Mouse (Mus musculus): Measurements from ENCODE around the gene Ccrl2. TPM values are rescaled to one million over a fixed set of nuclear protein-coding genes. Genes with fewer than 3 reads are reported as not detected.

The Ccrl2 gene
- total and polyA plus RNA-seq, 3 experiments, result 0.19 to 0.75 TPM; not detected in 1

DNA sequence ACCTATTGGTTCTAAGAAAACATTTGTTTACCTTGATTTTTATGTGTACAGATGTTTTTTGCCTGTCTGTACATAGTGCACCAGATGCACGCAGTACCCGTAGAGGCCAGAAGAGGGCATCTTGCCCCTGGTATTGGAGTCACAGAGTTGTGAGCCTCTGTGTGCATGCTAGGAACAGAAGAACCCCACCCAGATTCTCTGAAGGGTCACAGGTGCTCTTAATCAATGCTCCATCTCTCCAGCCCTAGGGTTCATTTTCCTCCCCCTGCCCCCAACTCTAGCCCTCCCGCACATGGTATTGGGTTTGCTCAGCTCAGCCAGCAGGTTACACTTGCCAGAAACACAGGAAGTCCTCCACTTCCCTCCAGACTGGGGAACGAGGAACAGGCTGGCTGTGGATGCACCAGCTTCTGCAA lies 13.2 kb upstream of the Ccrl2 start:
- no peaks in the 10 kb centered on the region for H3K4me1 ChIP-seq (ENCODE audit: control insufficient read depth in 1 of 2, insufficient read depth in 2 of 2, low read length in 2 of 2)
- H3K36me3 ChIP-seq (ENCODE audit: control insufficient read depth in 1 of 2, insufficient read depth in 2 of 2, low read length in 2 of 2), result no peaks in the 10 kb centered on the region
- no peak for TF ChIP-seq E2F4 (IDR thresholded peaks at IDR 0.05; ENCODE audit: borderline replicate concordance, low read depth, low read length)
- TF ChIP-seq TAL1 (IDR thresholded peaks at IDR 0.05; ENCODE audit: low read length), result no peak
- TF ChIP-seq GATA1 (IDR thresholded peaks at IDR 0.05; ENCODE audit: low read depth, low read length), result no peak
- TF ChIP-seq SMC3 (IDR thresholded peaks at IDR 0.05; ENCODE audit: low read depth, low read length), result peak; percentile 73
- no peak for TF ChIP-seq ZKSCAN1 (IDR thresholded peaks at IDR 0.05; ENCODE audit: low read depth, low read length)
- TF ChIP-seq RCOR1 (IDR thresholded peaks at IDR 0.05; ENCODE audit: low read depth, low read length), result no peak
- TF ChIP-seq SIN3A (IDR thresholded peaks at IDR 0.05; ENCODE audit: low read length), result no peak
- 0 out of 2 replicates have a peak, but pooled peaks have one; percentile 25 for TF ChIP-seq MYC (IDR thresholded peaks at IDR 0.05; ENCODE audit: low read depth, low read length)
- TF ChIP-seq RAD21 (IDR thresholded peaks at IDR 0.05; ENCODE audit: low read depth, low read length), result peak; percentile 84
- peak; percentile 52; the same call in 1 of the 2 replicates for TF ChIP-seq ZC3H11A (IDR thresholded peaks at IDR 0.05; ENCODE audit: low read depth, low read length)
- no peak for TF ChIP-seq ELF1 (IDR thresholded peaks at IDR 0.05; ENCODE audit: low read depth, low read length)
- no peak for TF ChIP-seq MEF2A (IDR thresholded peaks at IDR 0.05; ENCODE audit: extremely low read depth, insufficient replicate concordance, low read depth, low read length, poor library complexity, severe bottlenecking)
- TF ChIP-seq CTCF (IDR thresholded peaks at IDR 0.05 in 2 of 3, conservative IDR thresholded peaks at IDR 0.05 in 1 of 3; ENCODE audit: control insufficient read depth in 1 of 3, insufficient read depth in 1 of 3, low read depth in 2 of 3, low read length in 3 of 3, poor library complexity in 1 of 3, severe bottlenecking in 1 of 3), result peak; percentile 81 to 97 (median 85)
- no peaks in the 10 kb centered on the region for H3K9me3 ChIP-seq (replicated peaks; ENCODE audit: insufficient read depth, low read length)
- peak; percentile 74 for DNase-seq (ENCODE audit: low read depth, low spot score)
- H3K27ac ChIP-seq (ENCODE audit: control insufficient read depth, low read depth, low read length), result no peak overlapping the region
- no peak overlapping the region for H3K4me3 ChIP-seq (ENCODE audit: control insufficient read depth in 1 of 2, insufficient read depth in 1 of 2, low read depth in 2 of 2, low read length in 2 of 2)
- H3K9ac ChIP-seq (ENCODE audit: control insufficient read depth, low read depth, low read length, poor library complexity, severe bottlenecking), result no peak overlapping the region
- H3K27me3 ChIP-seq (ENCODE audit: control insufficient read depth in 1 of 2, insufficient read depth in 2 of 2, low read length in 2 of 2), result no peaks in the 10 kb centered on the region
- no peaks in the 10 kb centered on the region for H3K79me2 ChIP-seq (ENCODE audit: control insufficient read depth, insufficient read depth, low read length, poor library complexity)

- Histone ChIP-seq H3K4me3 (ENCODE audit: control insufficient read depth in 1 of 2, insufficient read depth in 1 of 2, low read depth in 2 of 2, low read length in 2 of 2) (no peak overlapping the region), H3K36me3 (ENCODE audit: control insufficient read depth in 1 of 2, insufficient read depth in 2 of 2, low read length in 2 of 2) (no peaks in the 10 kb centered on the region), H3K27ac (ENCODE audit: control insufficient read depth, low read depth, low read length) (no peak overlapping the region), H3K9me3 (replicated peaks; ENCODE audit: insufficient read depth, low read length) (no peaks in the 10 kb centered on the region), H3K4me1 (ENCODE audit: control insufficient read depth in 1 of 2, insufficient read depth in 2 of 2, low read length in 2 of 2) (peaks cover 0 to 6% of the 10 kb centered on the region in 2 experiments; a peak in 2 of 4 replicates), H3K9ac (ENCODE audit: control insufficient read depth, low read depth, low read length, poor library complexity, severe bottlenecking) (no peak overlapping the region), H3K27me3 (ENCODE audit: control insufficient read depth in 1 of 2, insufficient read depth in 2 of 2, low read length in 2 of 2) (no peaks in the 10 kb centered on the region), H3K79me2 (ENCODE audit: control insufficient read depth, insufficient read depth, low read length, poor library complexity) (no peaks in the 10 kb centered on the region)
- TF ChIP-seq MEF2A (IDR thresholded peaks at IDR 0.05; ENCODE audit: extremely low read depth, insufficient replicate concordance, low read depth, low read length, poor library complexity, severe bottlenecking), result no peak
- no peak for DNase-seq (ENCODE audit: low read depth, low spot score)
Observed at GRCm38 (mm10) chr9:111067052-111067451, 9.7 kb upstream of the Ccrl2 start.

GRCm38 (mm10) chr9:111062840-111063239 lies 5.5 kb upstream of the Ccrl2 start:
- Histone ChIP-seq H3K4me3 (ENCODE audit: control insufficient read depth in 1 of 2, insufficient read depth in 1 of 2, low read depth in 2 of 2, low read length in 2 of 2) (no peak overlapping the region), H3K9ac (ENCODE audit: control insufficient read depth, low read depth, low read length, poor library complexity, severe bottlenecking) (no peak overlapping the region), H3K4me1 (ENCODE audit: control insufficient read depth in 1 of 2, insufficient read depth in 2 of 2, low read length in 2 of 2) (peaks cover 0 to 17% of the 10 kb centered on the region in 2 experiments; a peak in 3 of 4 replicates), H3K9me3 (replicated peaks; ENCODE audit: insufficient read depth, low read length) (no peaks in the 10 kb centered on the region), H3K79me2 (ENCODE audit: control insufficient read depth, insufficient read depth, low read length, poor library complexity) (no peaks in the 10 kb centered on the region), H3K27me3 (ENCODE audit: control insufficient read depth in 1 of 2, insufficient read depth in 2 of 2, low read length in 2 of 2) (no peaks in the 10 kb centered on the region), H3K36me3 (ENCODE audit: control insufficient read depth in 1 of 2, insufficient read depth in 2 of 2, low read length in 2 of 2) (peaks cover 0 to 2% of the 10 kb centered on the region in 2 experiments; a peak in 1 of 4 replicates), H3K27ac (ENCODE audit: control insufficient read depth, low read depth, low read length) (no peak overlapping the region)
- TF ChIP-seq ELF1 (IDR thresholded peaks at IDR 0.05; ENCODE audit: low read depth, low read length), result no peak
- DNase-seq (ENCODE audit: low read depth, low spot score), result peak; percentile 35

Measured in MEL (cell line).